Mouse (Mus musculus) ES-Bruce4 (cell line): ENCODE results near the gene Ankrd23.

Experiments
- CTCF ChIP-seq: IDR thresholded peaks from one replicate; pipeline ENCODE4 v1.8.1; 2011; ENCODE audit warnings: low read depth, low read length
- EP300 ChIP-seq: IDR thresholded peaks from 2 replicates; pipeline ENCODE4 v1.6.1; 2011; ENCODE audit warnings: low read depth, low read length; ENCODE audit not compliant: insufficient read depth
- POLR2A ChIP-seq: IDR thresholded peaks from one replicate; pipeline ENCODE4 v1.8.1; 2011; ENCODE audit warnings: low read length; ENCODE audit not compliant: insufficient read depth

- TF ChIP-seq CTCF (no peak), EP300 (no peak), POLR2A (no peak)
Measured at GRCm38 (mm10) chr1:36559256-36559655, 22.6 kb upstream of the Ankrd23 start.
